Mouse (Mus musculus): Measurements from ENCODE around the gene Zbtb21. TPM values are rescaled to one million over a fixed set of nuclear protein-coding genes. Genes with fewer than 3 reads are reported as not detected.

The Zbtb21 gene
- polyA plus RNA-seq, 1 experiment from 2014 or later = 6.1 TPM

DNA sequence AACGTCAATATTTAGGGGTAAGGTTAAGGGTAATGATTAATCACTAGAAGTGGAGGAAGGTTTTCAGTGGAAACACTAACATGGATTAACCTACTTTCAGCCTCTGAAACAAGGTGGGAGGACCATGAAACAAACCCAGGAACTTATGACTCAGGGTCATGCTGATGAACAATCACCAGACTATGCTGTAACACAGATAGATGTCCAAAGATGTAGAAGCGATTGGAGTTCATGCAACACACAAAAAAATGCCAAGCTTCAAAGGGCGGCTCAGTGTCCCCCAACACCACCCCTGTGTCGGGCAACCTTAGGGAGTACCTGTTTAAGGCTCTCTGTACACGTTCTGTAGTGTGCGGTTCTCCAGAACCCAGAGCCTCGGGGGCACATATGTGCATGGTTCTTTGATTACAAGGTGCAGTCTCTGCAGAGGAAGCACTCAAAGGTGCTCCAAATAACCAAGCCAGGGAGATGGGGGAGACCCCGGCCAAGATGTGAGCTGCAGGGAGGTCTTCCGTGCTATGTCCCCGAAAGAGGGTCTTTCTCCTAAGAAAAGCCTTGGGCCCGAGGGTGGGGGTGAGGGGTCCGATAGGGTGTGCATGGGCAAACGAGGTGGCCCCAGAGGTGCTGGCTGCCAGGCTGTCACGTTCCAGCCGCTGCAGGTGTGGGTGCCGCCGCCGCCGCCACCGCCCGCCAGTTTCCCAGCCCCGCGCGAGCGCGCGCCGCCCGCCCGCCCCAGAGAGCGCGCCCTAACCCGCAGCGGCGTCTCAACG lies 856 bp downstream of the Zbtb21 start:
- whole genome bisulfite sequencing = 4% methylated on average over 36 of the region's 36 CpGs
- Histone ChIP-seq H3K27me3 (replicated peaks; ENCODE audit: insufficient read depth, low read length) (no peaks in the 10 kb centered on the region), H3K4me3 (ENCODE audit: low read depth, low read length) (peak overlapping the region; percentile 80), H3K9me3 (ENCODE audit: low read length) (no peaks in the 10 kb centered on the region), H3K4me2 (replicated peaks; ENCODE audit: low read depth, low read length) (peak overlapping the region; percentile 93), H3K9ac (replicated peaks; ENCODE audit: low read depth) (peak overlapping the region; percentile 85), H3K36me3 (ENCODE audit: insufficient read depth, low read length) (no peaks in the 10 kb centered on the region), H3K27ac (ENCODE audit: low read length) (peak overlapping the region; percentile 95), H3K4me1 (ENCODE audit: insufficient read depth, low read depth, low read length) (no peaks in the 10 kb centered on the region)
- no peak for TF ChIP-seq CTCF (IDR thresholded peaks at IDR 0.05)
- TF ChIP-seq EP300 (IDR thresholded peaks at IDR 0.05) = no peak
- ATAC-seq = no peak
- peak; percentile 22 for DNase-seq (ENCODE audit: low spot score)

DNA sequence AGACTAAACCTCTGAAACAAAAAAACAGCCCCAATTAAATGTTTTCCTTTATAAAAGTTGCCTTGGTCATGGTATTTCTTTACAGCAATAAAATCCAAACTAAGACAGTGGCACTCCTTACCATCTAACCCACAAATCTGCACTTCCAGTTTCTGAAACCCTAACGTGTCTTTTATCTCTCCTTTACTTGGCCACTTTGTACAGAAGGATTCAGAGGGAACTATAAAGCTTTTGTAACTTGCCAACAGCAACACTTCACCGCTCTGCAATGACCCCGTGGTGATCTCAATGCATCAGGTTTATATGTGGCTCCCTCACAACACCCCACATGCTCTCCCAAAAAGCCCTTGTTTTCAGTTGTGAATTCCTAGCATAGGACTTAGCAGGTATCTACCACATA lies 2.1 kb downstream of the Zbtb21 start:
- H3K27me3 ChIP-seq (replicated peaks; ENCODE audit: insufficient read depth, low read length) = no peaks in the 10 kb centered on the region
- H3K9ac ChIP-seq (replicated peaks; ENCODE audit: low read depth) = no peak overlapping the region
- 88% methylated on average over 3 of the region's 3 CpGs for WGBS
- no peaks in the 10 kb centered on the region for H3K4me1 ChIP-seq (ENCODE audit: insufficient read depth, low read depth, low read length)
- no peak overlapping the region for H3K27ac ChIP-seq (ENCODE audit: low read length)
- H3K36me3 ChIP-seq (ENCODE audit: insufficient read depth, low read length) = peaks cover 6% of the 10 kb centered on the region
- DNase-seq (ENCODE audit: low spot score) = no peak
- H3K4me3 ChIP-seq (ENCODE audit: low read depth, low read length) = no peak overlapping the region
- H3K4me2 ChIP-seq (replicated peaks; ENCODE audit: low read depth, low read length) = no peak overlapping the region
- H3K9me3 ChIP-seq (ENCODE audit: low read length) = no peaks in the 10 kb centered on the region
- no peak for ATAC-seq
- no peak for TF ChIP-seq EP300 (IDR thresholded peaks at IDR 0.05)
- TF ChIP-seq CTCF (IDR thresholded peaks at IDR 0.05) = no peak

DNA sequence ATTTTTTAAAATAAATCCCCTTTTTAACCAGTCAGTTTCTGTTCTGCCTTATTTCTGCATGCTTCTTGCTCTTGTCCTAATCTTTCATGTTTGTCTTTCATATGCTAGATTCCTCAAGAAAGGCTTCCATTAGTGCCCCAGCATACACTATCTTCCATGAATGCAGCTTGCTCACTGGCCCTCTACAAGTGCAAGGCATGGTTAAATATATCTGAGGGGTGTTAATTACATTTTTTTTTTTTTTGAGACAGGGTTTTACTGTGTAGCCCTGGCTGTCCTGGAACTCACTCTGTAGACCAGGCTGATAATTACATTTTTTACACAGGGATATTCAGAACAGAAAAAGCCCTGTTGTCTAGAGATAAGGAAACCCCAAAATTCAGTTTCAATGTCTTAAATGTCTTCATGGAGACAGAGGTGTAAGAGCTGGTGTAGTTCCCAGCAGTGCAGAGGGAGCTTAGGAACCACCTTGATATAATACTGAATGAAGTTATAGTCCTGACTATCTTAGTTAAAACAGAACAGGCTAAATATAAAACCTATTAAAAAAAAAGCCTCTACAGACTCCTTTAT lies 3.9 kb downstream of the Zbtb21 start:
- no peak for ATAC-seq
- Histone ChIP-seq H3K27me3 (replicated peaks; ENCODE audit: insufficient read depth, low read length) (no peaks in the 10 kb centered on the region), H3K9me3 (ENCODE audit: low read length) (no peaks in the 10 kb centered on the region), H3K4me3 (ENCODE audit: low read depth, low read length) (no peak overlapping the region), H3K4me2 (replicated peaks; ENCODE audit: low read depth, low read length) (no peak overlapping the region), H3K36me3 (ENCODE audit: insufficient read depth, low read length) (peaks cover 7% of the 10 kb centered on the region), H3K4me1 (ENCODE audit: insufficient read depth, low read depth, low read length) (no peaks in the 10 kb centered on the region), H3K27ac (ENCODE audit: low read length) (no peak overlapping the region), H3K9ac (replicated peaks; ENCODE audit: low read depth) (no peak overlapping the region)
- no peak for TF ChIP-seq EP300 (IDR thresholded peaks at IDR 0.05)
- TF ChIP-seq CTCF (IDR thresholded peaks at IDR 0.05) = no peak
- no peak for DNase-seq (ENCODE audit: low spot score)

DNA sequence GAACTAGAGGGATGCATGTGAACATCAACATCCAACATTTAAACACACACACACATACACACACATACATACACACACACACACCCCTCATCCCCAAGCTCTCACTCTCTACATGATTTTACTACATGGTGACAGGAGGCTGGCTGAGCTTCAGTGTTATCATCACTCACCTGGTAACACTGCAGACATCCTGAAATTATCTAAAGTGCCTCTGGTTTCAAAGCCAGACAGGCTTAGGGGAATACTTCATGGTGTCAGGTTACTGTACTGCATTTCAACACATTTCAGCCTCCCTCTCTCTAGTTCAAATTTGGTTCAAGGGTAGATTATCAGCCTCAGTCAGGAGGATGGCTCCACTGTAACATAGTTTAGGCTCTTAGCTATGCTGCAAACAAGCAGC lies 4.8 kb downstream of the Zbtb21 start:
- Histone ChIP-seq H3K9ac (replicated peaks; ENCODE audit: low read depth) (no peak overlapping the region), H3K36me3 (ENCODE audit: insufficient read depth, low read length) (peaks cover 10% of the 10 kb centered on the region), H3K27me3 (replicated peaks; ENCODE audit: insufficient read depth, low read length) (no peaks in the 10 kb centered on the region), H3K9me3 (ENCODE audit: low read length) (no peaks in the 10 kb centered on the region), H3K4me1 (ENCODE audit: insufficient read depth, low read depth, low read length) (no peaks in the 10 kb centered on the region), H3K27ac (ENCODE audit: low read length) (no peak overlapping the region), H3K4me2 (replicated peaks; ENCODE audit: low read depth, low read length) (no peak overlapping the region), H3K4me3 (ENCODE audit: low read depth, low read length) (no peak overlapping the region)
- DNase-seq (ENCODE audit: low spot score) (no peak), ATAC-seq (no peak)
- no peak for TF ChIP-seq EP300 (IDR thresholded peaks at IDR 0.05)
- TF ChIP-seq CTCF (IDR thresholded peaks at IDR 0.05) = no peak

DNA sequence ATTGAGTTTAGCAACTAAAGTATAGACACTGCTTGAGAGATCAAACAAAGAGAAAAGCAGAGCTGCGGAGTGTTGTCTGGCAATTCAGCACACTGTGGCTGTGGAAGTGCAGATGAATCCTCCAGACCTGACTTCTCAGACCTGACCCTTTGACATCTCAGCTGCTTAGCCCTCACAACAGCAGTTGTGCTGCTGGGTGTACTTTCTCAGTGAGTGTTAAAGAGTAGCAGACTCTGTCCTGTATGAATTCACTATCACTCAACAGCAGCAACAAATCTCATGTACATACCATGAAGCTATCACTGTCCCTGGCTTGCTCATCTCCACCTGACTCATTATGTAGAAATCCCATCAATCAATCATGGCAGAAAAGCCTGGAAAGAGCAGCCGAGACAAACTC lies 6.4 kb downstream of the Zbtb21 start:
- no peak overlapping the region for H3K27ac ChIP-seq (ENCODE audit: low read length)

DNA sequence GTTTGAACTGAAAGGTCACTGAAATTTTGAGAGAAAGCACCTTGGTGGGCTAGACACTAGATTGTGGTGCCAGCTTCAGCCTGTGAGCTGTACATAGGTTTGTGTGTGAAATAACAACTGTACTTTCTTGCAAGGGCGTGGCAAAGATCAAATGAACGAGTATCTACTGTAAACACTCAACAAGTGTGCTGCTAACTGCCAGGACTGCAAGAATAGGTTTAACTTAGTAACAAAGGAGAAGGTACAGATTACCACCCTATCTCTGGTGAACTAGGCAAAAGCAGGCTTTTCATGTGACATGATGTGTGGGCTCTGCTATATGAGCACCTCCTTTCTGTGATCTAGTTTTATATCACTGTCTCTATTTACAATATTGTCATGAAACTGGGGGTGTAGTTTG lies 9.1 kb downstream of the Zbtb21 start:
- DNase-seq (ENCODE audit: low spot score) = no peak
- Histone ChIP-seq H3K27me3 (replicated peaks; ENCODE audit: insufficient read depth, low read length) (no peaks in the 10 kb centered on the region), H3K4me2 (replicated peaks; ENCODE audit: low read depth, low read length) (no peak overlapping the region), H3K9me3 (ENCODE audit: low read length) (no peaks in the 10 kb centered on the region), H3K4me1 (ENCODE audit: insufficient read depth, low read depth, low read length) (no peaks in the 10 kb centered on the region), H3K36me3 (ENCODE audit: insufficient read depth, low read length) (peaks cover 36% of the 10 kb centered on the region), H3K4me3 (ENCODE audit: low read depth, low read length) (no peak overlapping the region), H3K9ac (replicated peaks; ENCODE audit: low read depth) (no peak overlapping the region), H3K27ac (ENCODE audit: low read length) (no peak overlapping the region)
- ATAC-seq = no peak
- WGBS = 62% methylated on average over 2 of the region's 2 CpGs
- TF ChIP-seq CTCF (IDR thresholded peaks at IDR 0.05) (no peak), EP300 (IDR thresholded peaks at IDR 0.05) (no peak)

More for the DNA sequence above, 6.4 kb downstream of the Zbtb21 start:
- no peak overlapping the region for H3K4me3 ChIP-seq (ENCODE audit: low read depth, low read length)
- no peaks in the 10 kb centered on the region for H3K9me3 ChIP-seq (ENCODE audit: low read length)
- TF ChIP-seq EP300 (IDR thresholded peaks at IDR 0.05) (no peak), CTCF (IDR thresholded peaks at IDR 0.05) (no peak)
- 77% methylated on average over 2 of the region's 2 CpGs for WGBS
- no peaks in the 10 kb centered on the region for H3K4me1 ChIP-seq (ENCODE audit: insufficient read depth, low read depth, low read length)
- DNase-seq (ENCODE audit: low spot score) (no peak), ATAC-seq (no peak)
- H3K36me3 ChIP-seq (ENCODE audit: insufficient read depth, low read length) = peaks cover 23% of the 10 kb centered on the region
- H3K27me3 ChIP-seq (replicated peaks; ENCODE audit: insufficient read depth, low read length) = no peaks in the 10 kb centered on the region
- H3K9ac ChIP-seq (replicated peaks; ENCODE audit: low read depth) = no peak overlapping the region
- no peak overlapping the region for H3K4me2 ChIP-seq (replicated peaks; ENCODE audit: low read depth, low read length)
